Mouse (Mus musculus) left cerebral cortex, adult 18-20 months (tissue): ENCODE results near the gene Cd276. TPM values are rescaled to one million over a fixed set of nuclear protein-coding genes. Genes with fewer than 3 reads are reported as not detected.
"Not testable (repeated sequence)": the region's sequence is repeated elsewhere in the genome, so short reads cannot be mapped to it uniquely, and the experiment has no call there.

ENCODE experiments used
- DNase-seq, 2 experiments: peaks; one replicate each; pipeline ENCODE4 v3.0.0; 2021 to 2022; ENCODE audit warnings: low spot score in 2 of 2, mixed read lengths in 1 of 2
- long read RNA-seq, 2 experiments: library from polyadenylated mRNA; stranded (forward); transcript quantifications; one replicate each; pipeline ENCODE4 v2.0.0; 2021
- total RNA-seq, 2 experiments: library from RNA; stranded (reverse); gene quantifications; 2 replicates each; pipeline ENCODE4 v1.2.3; 2021

The Cd276 gene
- 1 to 10 TPM; 6.5 to 6.7 TPM for total RNA-seq
- long read RNA-seq, experiment 1, partial matches to known transcripts = 0 of 5 reads
- long read RNA-seq, experiment 1, other reads (novel, unspliced or antisense) = 1 of 5 reads
- long read RNA-seq, experiment 2, transcript Cd276-202 (8 exons, 3,603 nt) = major isoform, 5 of 8 reads
- long read RNA-seq, experiment 2, partial matches to known transcripts = 0 of 8 reads
- long read RNA-seq, experiment 2, other reads (novel, unspliced or antisense) = 3 of 8 reads

DNA sequence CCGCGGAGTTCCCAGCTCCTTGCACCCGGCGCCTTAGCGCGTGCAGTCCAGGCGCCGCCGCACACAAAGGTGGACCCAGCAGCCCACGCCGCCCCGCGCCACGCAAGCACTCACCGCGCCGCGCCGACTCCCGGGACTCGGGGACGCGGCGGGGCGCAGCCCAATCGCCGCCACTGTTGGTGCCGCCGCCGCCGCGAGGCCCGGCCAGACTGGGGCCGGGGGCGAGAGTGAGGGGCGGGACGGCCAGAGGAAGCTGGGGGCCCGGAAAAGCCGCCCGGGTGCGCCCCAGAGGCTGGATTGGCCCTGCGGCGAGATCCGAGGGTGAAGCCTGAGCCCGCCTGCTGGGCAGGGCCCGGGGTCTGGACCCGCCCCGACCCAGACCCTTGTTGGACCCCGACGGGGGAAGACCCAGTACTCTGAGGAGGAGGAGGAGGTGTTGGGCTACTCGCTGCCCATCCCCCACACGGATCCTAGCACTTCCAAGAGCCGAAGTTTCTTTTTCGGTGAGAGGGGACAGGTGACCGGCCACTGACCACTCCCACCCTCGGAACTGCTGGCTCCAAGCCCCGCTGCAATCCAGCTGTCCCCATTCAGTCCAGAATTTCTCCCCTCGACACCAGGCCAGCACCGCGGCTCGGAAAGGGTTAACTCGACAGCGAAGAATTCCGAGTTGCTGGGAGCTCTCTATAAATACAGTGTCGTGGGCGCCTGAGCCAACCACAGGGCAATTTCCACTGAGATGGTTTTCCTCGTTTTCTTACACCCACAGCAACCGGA, at the start of gene Cd276:
TSS of gene Cd276 (minus strand) at position 530 of the 777 bp plus-strand sequence.
- DNase-seq = peak; percentile 73 to 85

DNA sequence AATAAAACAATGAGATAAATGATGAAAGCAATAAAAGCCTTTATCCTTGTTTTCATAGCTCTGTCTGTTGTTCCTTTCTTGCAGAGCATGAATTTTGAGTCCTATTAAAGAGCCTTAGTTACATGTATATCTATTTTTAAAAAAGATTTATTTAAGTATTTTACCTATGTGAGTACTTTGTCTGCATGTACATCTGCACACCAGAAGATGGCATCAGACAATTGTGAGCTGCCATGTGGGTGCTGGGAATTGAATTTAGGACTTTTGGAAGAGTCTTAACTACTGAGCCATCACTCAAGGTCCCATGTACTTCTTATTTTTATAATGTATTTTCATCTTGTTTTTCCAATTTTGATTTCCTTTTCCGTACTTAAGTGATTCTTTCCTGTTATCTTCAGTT, 40.1 kb upstream of the Cd276 start:
- DNase-seq = no peak

GRCm38 (mm10) chr9:58588657-58589056, 33.4 kb upstream of the Cd276 start:
- no peak for DNase-seq

DNA sequence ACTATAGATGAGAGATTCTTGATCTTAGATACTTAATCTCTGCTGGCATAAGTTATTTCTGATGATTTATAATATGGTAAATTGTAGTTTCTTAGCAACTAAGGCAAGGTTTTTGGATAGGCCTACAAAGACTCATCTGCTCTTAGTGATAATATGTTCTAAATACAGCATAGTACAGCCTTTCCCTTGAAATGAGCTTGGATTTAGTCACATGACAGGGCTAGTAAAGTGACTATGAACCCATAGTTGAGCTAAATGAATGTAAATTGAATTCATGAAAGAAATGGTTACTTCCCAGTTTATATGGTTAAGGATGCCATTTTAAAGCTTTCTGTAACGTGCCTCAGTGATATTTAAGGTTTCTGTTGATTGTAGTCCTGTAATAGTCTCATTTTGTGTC, 29.1 kb upstream of the Cd276 start:
- DNase-seq = no peak

GRCm38 (mm10) chr9:58583267-58583641, 28.0 kb upstream of the Cd276 start:
- no peak for DNase-seq

- DNase-seq = peak; percentile 53 to 69
These were observed 27.5 kb upstream of the Cd276 start for GRCm38 (mm10) chr9:58582581-58583266.

DNA sequence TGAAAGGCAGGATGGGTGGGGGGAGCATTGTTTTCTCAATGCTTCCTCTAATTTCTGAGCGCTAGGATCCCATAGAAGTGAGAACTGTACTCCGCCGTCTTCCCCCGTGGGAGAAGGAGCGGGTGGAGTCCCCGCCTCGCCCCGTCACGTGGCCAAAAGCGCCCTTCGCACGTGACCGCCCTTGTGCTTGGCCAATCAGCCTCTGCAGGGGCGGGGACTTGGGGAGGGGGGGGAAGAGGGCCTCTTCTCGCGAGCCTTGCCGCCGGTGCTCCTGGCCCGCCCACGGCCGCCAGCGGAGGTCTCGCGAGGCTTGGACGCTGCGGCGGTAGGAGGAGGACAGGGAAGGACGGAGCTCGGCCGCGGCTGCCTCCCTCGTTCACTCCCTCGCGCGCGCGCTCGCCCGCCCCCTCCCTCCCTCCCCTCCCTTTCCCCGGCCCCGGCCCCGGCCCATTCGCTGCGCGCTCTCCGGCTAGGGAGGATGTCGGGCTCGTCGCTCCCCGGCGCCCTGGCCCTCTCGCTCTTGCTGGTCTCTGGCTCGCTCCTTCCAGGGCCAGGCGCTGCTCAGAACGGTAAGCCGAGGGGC, 26.8 kb upstream of the Cd276 start, which contains the start of gene Nptn:
TSS of gene Nptn (plus strand) at position 283 of the 583 bp plus-strand sequence.
- peak; percentile 96 to 97 for DNase-seq

- DNase-seq = no peak
These were observed 26.2 kb upstream of the Cd276 start for GRCm38 (mm10) chr9:58581283-58581930.

- not testable (repeated sequence) for DNase-seq
These were observed 25.4 kb upstream of the Cd276 start for GRCm38 (mm10) chr9:58580453-58581195.

DNA sequence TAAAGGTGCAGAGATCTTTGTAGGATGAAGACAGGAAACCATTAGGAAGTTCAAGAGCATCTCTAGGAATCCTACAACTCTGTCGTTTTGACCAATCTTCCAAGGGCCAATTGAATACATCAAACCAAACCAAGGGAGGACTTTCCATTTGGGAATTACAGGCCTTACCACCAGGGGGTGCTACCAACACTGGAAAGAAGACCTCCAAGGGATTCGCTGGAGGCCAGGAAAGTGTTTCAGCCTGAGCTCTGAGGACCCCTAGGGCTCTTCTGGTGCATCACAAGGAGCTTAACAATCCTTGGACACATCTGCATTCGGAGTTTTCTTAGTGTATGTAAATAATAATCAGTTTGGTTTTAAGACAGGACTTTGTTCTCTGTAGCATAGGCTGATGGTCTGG, 23.4 kb upstream of the Cd276 start:
- DNase-seq = peak; percentile 89 to 95

- no peak for DNase-seq
These were observed 15.8 kb upstream of the Cd276 start for GRCm38 (mm10) chr9:58571001-58571400.

GRCm38 (mm10) chr9:58567682-58568081, 12.4 kb upstream of the Cd276 start:
- DNase-seq = no peak

- DNase-seq = not testable (repeated sequence)
These were observed 10.7 kb upstream of the Cd276 start for GRCm38 (mm10) chr9:58565945-58566344.

GRCm38 (mm10) chr9:58560211-58560610, 5.0 kb upstream of the Cd276 start:
- DNase-seq = no peak

DNA sequence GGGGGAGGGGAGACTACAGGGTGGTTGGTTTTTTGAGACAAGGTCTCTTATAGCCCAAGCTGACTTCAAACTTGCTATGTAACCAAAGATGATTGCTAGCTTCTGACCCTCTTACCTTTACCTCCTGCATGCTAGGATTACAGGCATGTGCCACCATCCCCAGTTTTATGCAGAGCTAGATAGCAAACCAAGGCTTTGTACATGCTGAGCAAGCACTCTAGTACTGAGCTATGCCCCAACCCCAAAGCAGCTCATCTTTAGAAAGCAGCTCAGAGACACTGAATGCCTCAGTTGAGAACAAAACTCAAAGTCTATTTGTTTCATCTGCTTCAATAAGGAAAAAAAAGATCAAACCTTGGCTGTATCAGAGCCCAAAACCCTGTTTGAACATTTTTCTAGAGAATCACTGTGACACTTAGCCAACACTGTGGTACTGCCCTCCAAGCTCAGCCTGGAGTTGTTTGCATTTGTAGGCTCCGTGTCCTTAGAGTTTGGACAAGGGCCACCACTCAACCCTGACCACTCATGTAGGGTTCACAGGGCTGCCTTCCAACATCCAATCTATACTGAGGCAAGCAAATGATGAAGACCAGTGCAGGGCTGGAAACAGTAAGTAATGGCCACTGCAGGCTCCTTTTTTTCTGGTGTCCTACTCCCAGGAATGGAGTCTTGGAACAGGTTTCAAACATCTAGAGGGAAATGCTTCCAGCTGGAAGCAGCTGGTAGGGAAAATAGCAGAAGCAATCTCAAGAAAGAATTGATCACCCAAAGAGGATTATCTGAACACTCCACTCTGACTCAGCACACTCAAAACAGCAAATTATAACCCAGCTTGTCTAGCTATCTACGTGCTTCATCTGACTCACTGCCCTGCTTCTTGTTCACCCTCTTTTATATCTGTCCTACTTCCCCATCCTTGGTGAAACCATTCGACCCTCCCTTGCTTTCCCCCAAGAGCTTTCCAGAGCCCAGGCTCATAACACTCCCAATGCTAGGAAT, 2.5 kb upstream of the Cd276 start:
- DNase-seq = no peak

- DNase-seq = no peak
These were observed 1.4 kb upstream of the Cd276 start for GRCm38 (mm10) chr9:58556627-58557026.

GRCm38 (mm10) chr9:58555685-58556414, 613 bp upstream of the Cd276 start:
- no peak for DNase-seq
